Mouse (Mus musculus) c-Kit-positive CD71-positive TER-119-negative erythroid progenitor cells, embryonic 14.5 days (primary cell): ENCODE results near the gene Fam114a1.

ENCODE experiments used
- DNase-seq: peaks from one replicate; pipeline ENCODE4 v3.0.0-alpha.2; 2013; ENCODE audit warnings: low read depth

Fam114a1 gene

GRCm38 (mm10) chr5:65005251-65005650 lies 35.4 kb downstream of the Fam114a1 start:
- no peak for DNase-seq

- no peak for DNase-seq
Observed at GRCm38 (mm10) chr5:65006011-65006491, 36.2 kb downstream of the Fam114a1 start.

- no peak for DNase-seq
Observed at GRCm38 (mm10) chr5:65011901-65012573, 42.2 kb downstream of the Fam114a1 start.

- no peak for DNase-seq
Observed at GRCm38 (mm10) chr5:65015508-65015907, 45.6 kb downstream of the Fam114a1 start.

GRCm38 (mm10) chr5:65019109-65019508 lies 49.2 kb downstream of the Fam114a1 start:
- no peak for DNase-seq

- DNase-seq, result no peak
Observed at GRCm38 (mm10) chr5:65019823-65020222, 50.0 kb downstream of the Fam114a1 start.

GRCm38 (mm10) chr5:65022006-65022405 lies 52.1 kb downstream of the Fam114a1 start:
- no peak for DNase-seq

GRCm38 (mm10) chr5:65024641-65025040 lies 54.8 kb downstream of the Fam114a1 start:
- DNase-seq, result no peak

GRCm38 (mm10) chr5:65025916-65026315 lies 56.0 kb downstream of the Fam114a1 start:
- no peak for DNase-seq

GRCm38 (mm10) chr5:65026776-65027175 lies 56.9 kb downstream of the Fam114a1 start:
- no peak for DNase-seq

GRCm38 (mm10) chr5:65028019-65028418 lies 58.1 kb downstream of the Fam114a1 start:
- DNase-seq, result no peak

- no peak for DNase-seq
Observed at GRCm38 (mm10) chr5:65036597-65036996, 66.7 kb downstream of the Fam114a1 start.

GRCm38 (mm10) chr5:65038305-65038704 lies 68.4 kb downstream of the Fam114a1 start:
- DNase-seq, result no peak

GRCm38 (mm10) chr5:65038811-65039571 lies 69.1 kb downstream of the Fam114a1 start:
- DNase-seq, result no peak

- no peak for DNase-seq
Observed at GRCm38 (mm10) chr5:65040463-65040862, 70.6 kb downstream of the Fam114a1 start.

GRCm38 (mm10) chr5:65043407-65043895 lies 73.6 kb downstream of the Fam114a1 start:
- DNase-seq, result no peak

GRCm38 (mm10) chr5:65045642-65046370 lies 75.9 kb downstream of the Fam114a1 start:
- DNase-seq, result no peak

- DNase-seq, result no peak
Observed at GRCm38 (mm10) chr5:65046442-65047284, 76.8 kb downstream of the Fam114a1 start.

GRCm38 (mm10) chr5:65047285-65047855 lies 77.5 kb downstream of the Fam114a1 start:
- DNase-seq, result no peak

- DNase-seq, result no peak
Observed at GRCm38 (mm10) chr5:65049880-65050279, 80.0 kb downstream of the Fam114a1 start.

- no peak for DNase-seq
Observed at GRCm38 (mm10) chr5:65051513-65051912, 81.6 kb downstream of the Fam114a1 start.
